ENCODE assay signal across 20 mouse cellular contexts in genomic region chr1:69787379-69787778, GRCm38 (mm10). TPM values are rescaled to one million over a fixed set of nuclear protein-coding genes. Genes with fewer than 3 reads are reported as not detected.
A peak's percentile ranks its signal among the peaks of the same experiment; 100 is the strongest.
DNase-seq lines count a peak whose midpoint lies in the region; ATAC-seq lines count a peak whose summit lies in the region.
"Had no signal": no experiment of that assay in that cellular context is flagged by ENCODE, and none has a peak within 500 bp of the region (broad histone marks: within the 10 kb centered on the region; RNA-seq: fewer than 3 reads in every experiment).

No protein-coding gene starts in this region.

- 0 out of 4 replicates have a peak, but pooled peaks cover 0 to 2% of the 10 kb centered on the region in 2 experiments for H3K4me1 ChIP-seq in heart, embryonic 14.5 days (ENCODE audit: control insufficient read depth in 2 of 2, insufficient read depth in 2 of 2, low read length in 2 of 2)
- peaks cover 2% of the 10 kb centered on the region; the same call in 1 of the 2 replicates for H3K4me1 ChIP-seq in liver, embryonic 13.5 days (replicated peaks)
- no peaks in the 10 kb centered on the region for H3K4me1 ChIP-seq in liver, embryonic 12.5 days
- H3K4me1 ChIP-seq in limb, embryonic 10.5 days, result peaks cover 10% of the 10 kb centered on the region
- H3K4me1 ChIP-seq: hindbrain, embryonic 12.5 days; limb, embryonic 13.5 days; lung, embryonic 15.5 days; midbrain, embryonic 13.5 days had no signal

- no peak for DNase-seq in heart, postnatal 10 days
- DNase-seq in liver, embryonic 13.5 days, result no peak
- peak; percentile 30 for DNase-seq in limb, embryonic 10.5 days (ENCODE audit: low spot score)
- no peak for DNase-seq in adrenal gland, adult 18-20 months (ENCODE audit: low spot score in 2 of 2)
- no peak for DNase-seq in gastrocnemius, adult 8-10 months (ENCODE audit: low spot score in 2 of 2)
- DNase-seq: adrenal gland, postnatal 10 days; cerebellum, adult 11-12 months; gastrocnemius, postnatal 25 days; thymus, postnatal 25 days had no signal

- no peak overlapping the region for H3K4me3 ChIP-seq in heart, embryonic 14.5 days (ENCODE audit: control insufficient read depth in 1 of 2, insufficient read depth in 1 of 2, low read depth in 1 of 2, low read length in 2 of 2)
- no peak overlapping the region for H3K4me3 ChIP-seq in liver, embryonic 13.5 days (replicated peaks)
- H3K4me3 ChIP-seq in liver, embryonic 12.5 days, result no peak overlapping the region
- no peak overlapping the region for H3K4me3 ChIP-seq in limb, embryonic 10.5 days
- H3K4me3 ChIP-seq: forebrain, embryonic 12.5 days; hindbrain, embryonic 12.5 days; limb, embryonic 13.5 days; lung, embryonic 15.5 days; midbrain, embryonic 13.5 days; myocyte had no signal

- no peaks in the 10 kb centered on the region for H3K27me3 ChIP-seq in heart, embryonic 14.5 days (ENCODE audit: control insufficient read depth, insufficient read depth, low read length)
- no peaks in the 10 kb centered on the region for H3K27me3 ChIP-seq in liver, embryonic 13.5 days
- no peaks in the 10 kb centered on the region for H3K27me3 ChIP-seq in liver, embryonic 12.5 days (replicated peaks)
- H3K27me3 ChIP-seq in limb, embryonic 10.5 days (ENCODE audit: low read depth, poor library complexity, severe bottlenecking), result no peaks in the 10 kb centered on the region
- H3K27me3 ChIP-seq: forebrain, embryonic 12.5 days; hindbrain, embryonic 12.5 days; lung, embryonic 15.5 days; midbrain, embryonic 13.5 days had no signal

- ATAC-seq in heart, embryonic 14.5 days (ENCODE audit: insufficient number of reproducible peaks, insufficient read depth, low FRiP score, low read depth), result no peak
- ATAC-seq in liver, embryonic 13.5 days (ENCODE audit: low read depth), result peak; percentile 20; the same call in 1 of the 2 replicates
- ATAC-seq in liver, embryonic 12.5 days, result no peak
- ATAC-seq: inflammation-experienced regulatory T-cells, adult 6 months; midbrain, embryonic 13.5 days had no signal

- WGBS in heart, embryonic 14.5 days, result 45% methylated on average over 12 of the region's 12 CpGs
- 66% methylated on average over 12 of the region's 12 CpGs for WGBS in liver, embryonic 13.5 days (ENCODE audit: insufficient replicate concordance)
- 63% methylated on average over 12 of the region's 12 CpGs for WGBS in liver, embryonic 12.5 days (ENCODE audit: insufficient replicate concordance)
- WGBS in limb, embryonic 10.5 days, result 64% methylated on average over 12 of the region's 12 CpGs

- H3K36me3 ChIP-seq in heart, embryonic 14.5 days (ENCODE audit: control insufficient read depth, insufficient read depth, low read length), result no peaks in the 10 kb centered on the region
- H3K36me3 ChIP-seq in liver, embryonic 13.5 days, result no peaks in the 10 kb centered on the region
- H3K36me3 ChIP-seq in liver, embryonic 12.5 days, result no peaks in the 10 kb centered on the region
- H3K36me3 ChIP-seq in limb, embryonic 10.5 days, result no peaks in the 10 kb centered on the region
- H3K36me3 ChIP-seq: forebrain, embryonic 12.5 days; hindbrain, embryonic 12.5 days; limb, embryonic 13.5 days; lung, embryonic 15.5 days; midbrain, embryonic 13.5 days had no signal

- intact Hi-C loops in heart, postnatal 10 days (cut with DNase I), result loop anchor here (10.0 kb wide), 1 partner anchor 1047 kb away; no protein-coding TSS in a partner anchor

- peak overlapping the region; percentile 27; the same call in 1 of the 2 replicates for H3K4me2 ChIP-seq in heart, embryonic 14.5 days (ENCODE audit: low read length)
- H3K4me2 ChIP-seq in liver, embryonic 13.5 days, result no peak overlapping the region
- no peak overlapping the region for H3K4me2 ChIP-seq in liver, embryonic 12.5 days
- H3K4me2 ChIP-seq: forebrain, embryonic 12.5 days; hindbrain, embryonic 12.5 days; limb, embryonic 13.5 days; lung, embryonic 15.5 days; midbrain, embryonic 13.5 days had no signal

- H3K9me3 ChIP-seq in heart, embryonic 14.5 days (ENCODE audit: control insufficient read depth, low read length), result no peaks in the 10 kb centered on the region
- no peaks in the 10 kb centered on the region for H3K9me3 ChIP-seq in liver, embryonic 13.5 days (replicated peaks)
- H3K9me3 ChIP-seq in liver, embryonic 12.5 days (replicated peaks), result no peaks in the 10 kb centered on the region
- H3K9me3 ChIP-seq in limb, embryonic 10.5 days (replicated peaks), result no peaks in the 10 kb centered on the region
- H3K9me3 ChIP-seq: forebrain, embryonic 12.5 days; hindbrain, embryonic 12.5 days; limb, embryonic 13.5 days; lung, embryonic 15.5 days; midbrain, embryonic 13.5 days had no signal

- H3K9ac ChIP-seq in heart, embryonic 14.5 days (ENCODE audit: low read length), result no peak overlapping the region
- no peak overlapping the region for H3K9ac ChIP-seq in liver, embryonic 13.5 days
- H3K9ac ChIP-seq in liver, embryonic 12.5 days, result no peak overlapping the region
- H3K9ac ChIP-seq: forebrain, embryonic 12.5 days; hindbrain, embryonic 12.5 days; limb, embryonic 13.5 days; lung, embryonic 15.5 days; midbrain, embryonic 13.5 days had no signal

- no peak overlapping the region for H3K27ac ChIP-seq in heart, embryonic 14.5 days (replicated peaks in 1 of 2; ENCODE audit: control insufficient read depth in 1 of 2, insufficient read depth in 1 of 2, low read depth in 2 of 2, low read length in 2 of 2)
- H3K27ac ChIP-seq in liver, embryonic 13.5 days, result no peak overlapping the region
- H3K27ac ChIP-seq in liver, embryonic 12.5 days, result no peak overlapping the region
- no peak overlapping the region for H3K27ac ChIP-seq in limb, embryonic 10.5 days
- H3K27ac ChIP-seq: forebrain, embryonic 12.5 days; hindbrain, embryonic 12.5 days; limb, embryonic 13.5 days; lung, embryonic 15.5 days; midbrain, embryonic 13.5 days had no signal

RNA-seq across cellular contexts. Expression of gene Spag16, which starts 39.4 kb away (rescaled TPM):
- polyA plus RNA-seq in heart, embryonic 14.5 days (2014; fragmentation: Nextera tagmentation; extraction: Ambion mirVana), result 0.22 and 0.62 TPM in 2 replicates
- total RNA-seq in heart, postnatal 10 days (2021), result not detected
- polyA plus RNA-seq in liver, embryonic 13.5 days (2015; fragmentation: Nextera tagmentation; extraction: Ambion mirVana), result 0.05 TPM in 1 of 2 replicates, not detected in the other
- polyA plus RNA-seq in liver, embryonic 12.5 days (2016; fragmentation: Nextera tagmentation; extraction: Ambion mirVana), result 0.06 and 0.08 TPM in 2 replicates
- 2.2 TPM in 2 replicates for polyA plus RNA-seq in limb, embryonic 10.5 days (2016; fragmentation: Nextera tagmentation; extraction: Ambion mirVana)
- total RNA-seq in adrenal gland, adult 18-20 months (2021), result not detected
- not detected for total RNA-seq in gastrocnemius, adult 8-10 months (2022)
- total RNA-seq: adrenal gland, postnatal 10 days; gastrocnemius, postnatal 25 days; heart, adult 8-10 months; neutrophil, adult 5-6 weeks had no signal
- polyA plus RNA-seq: myocyte had no signal
